Mouse (Mus musculus) embryonic facial prominence, embryonic 13.5 days (tissue): ENCODE results near the gene Tcf7l1. TPM values are rescaled to one million over a fixed set of nuclear protein-coding genes. Genes with fewer than 3 reads are reported as not detected.
A peak's percentile ranks its signal among the peaks of the same experiment; 100 is the strongest.

Experiments used
- ATAC-seq: fragments of 200-750 bp; cut with Nextera tagmentation; 2 replicates; pipeline ENCODE4 v1.8.0; 2017; ENCODE audit warnings: low read depth; ENCODE audit not compliant: insufficient number of reproducible peaks, insufficient read depth, low FRiP score, low TSS enrichment
- H3K27ac ChIP-seq: fragments of 300-500 bp; sonication (generic); 2 replicates; pipeline ENCODE4 v1.5.1; 2015; ENCODE audit warnings: moderate library complexity, mild to moderate bottlenecking, inconsistent platforms
- H3K27me3 ChIP-seq: fragments of 300-500 bp; sonication (generic); 2 replicates; pipeline ENCODE4 v1.6.1; 2015; ENCODE audit warnings: mild to moderate bottlenecking, inconsistent platforms
- H3K36me3 ChIP-seq: fragments of 300-500 bp; sonication (generic); 2 replicates; pipeline ENCODE4 v1.6.1; 2015; ENCODE audit warnings: mild to moderate bottlenecking, inconsistent platforms
- H3K4me1 ChIP-seq: fragments of 300-500 bp; sonication (generic); 2 replicates; pipeline ENCODE4 v1.6.1; 2015; ENCODE audit warnings: inconsistent platforms
- H3K4me2 ChIP-seq: fragments of 300-500 bp; sonication (generic); 2 replicates; pipeline ENCODE4 v1.6.1; 2015; ENCODE audit warnings: moderate library complexity, mild to moderate bottlenecking, inconsistent platforms
- H3K4me3 ChIP-seq: fragments of 300-500 bp; sonication (generic); 2 replicates; pipeline ENCODE4 v1.5.1; 2015; ENCODE audit warnings: mild to moderate bottlenecking, inconsistent platforms
- H3K9ac ChIP-seq: fragments of 300-500 bp; sonication (generic); 2 replicates; pipeline ENCODE4 v1.6.1; 2015; ENCODE audit warnings: mild to moderate bottlenecking, inconsistent platforms
- H3K9me3 ChIP-seq: fragments of 300-500 bp; sonication (generic); 2 replicates; pipeline ENCODE4 v1.6.1; 2016; ENCODE audit warnings: inconsistent platforms
- WGBS: fragments of 180-500 bp; shearing (Covaris S2); methylation state at CpG from one replicate; pipeline ENCODE4 v1.1.7; 2015; ENCODE audit warnings: mixed read lengths; 5-methylcytosine and 5-hydroxymethylcytosine counted together
- polyA plus RNA-seq: library from polyadenylated mRNA; unstranded; fragments of >200 nt; fragmentation: Nextera tagmentation; extraction: Ambion mirVana; gene quantifications from 2 replicates; pipeline ENCODE4 v1.2.1, GENCODE M21; 2015

Tcf7l1 gene
- polyA plus RNA-seq, 1 experiment from 2014 or later, result 59.2 TPM

DNA sequence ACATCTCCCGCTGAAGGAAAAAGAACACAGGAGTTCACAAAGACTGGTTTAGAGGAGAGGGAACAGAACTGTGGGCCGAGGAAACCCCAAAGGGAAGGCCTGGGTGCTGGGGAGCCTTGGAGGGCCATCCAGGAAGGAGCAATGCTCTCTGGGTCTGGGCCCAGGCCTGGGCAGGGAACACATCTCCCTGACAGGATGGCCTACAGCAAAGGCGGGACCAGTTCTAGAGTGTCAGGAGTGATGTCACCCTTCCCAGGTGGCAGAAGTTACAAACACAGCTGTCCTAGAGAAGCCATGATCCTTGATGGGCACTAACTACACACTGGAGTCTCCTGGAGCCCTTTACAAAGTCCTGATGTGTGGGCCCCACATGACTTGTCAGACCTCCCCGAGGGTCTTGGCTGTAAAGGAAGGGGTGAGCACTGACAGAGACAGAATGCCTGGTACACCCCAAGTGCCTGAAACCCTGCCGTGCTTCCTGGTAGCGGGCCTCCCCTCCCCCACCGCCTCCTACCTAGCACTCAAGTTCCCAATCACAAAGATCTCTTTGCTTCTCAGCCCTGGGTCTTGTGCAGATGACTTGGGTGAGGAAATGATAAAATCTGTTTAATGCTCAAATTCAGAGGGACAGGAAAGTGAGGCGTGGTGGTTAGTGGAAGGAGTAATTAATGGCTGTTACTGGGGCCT, 64.4 kb downstream of the Tcf7l1 start:
- Histone ChIP-seq H3K27me3 (no peaks in the 10 kb centered on the region), H3K4me3 (no peak overlapping the region), H3K9ac (peak overlapping the region; percentile 22; the same call in 1 of the 2 replicates), H3K27ac (peak overlapping the region; percentile 88), H3K9me3 (no peaks in the 10 kb centered on the region), H3K36me3 (no peaks in the 10 kb centered on the region), H3K4me1 (peaks cover 86% of the 10 kb centered on the region), H3K4me2 (peak overlapping the region; percentile 14)
- WGBS, result 34% methylated on average over 8 of the region's 8 CpGs
- peak; percentile 10; the same call in 1 of the 2 replicates for ATAC-seq

DNA sequence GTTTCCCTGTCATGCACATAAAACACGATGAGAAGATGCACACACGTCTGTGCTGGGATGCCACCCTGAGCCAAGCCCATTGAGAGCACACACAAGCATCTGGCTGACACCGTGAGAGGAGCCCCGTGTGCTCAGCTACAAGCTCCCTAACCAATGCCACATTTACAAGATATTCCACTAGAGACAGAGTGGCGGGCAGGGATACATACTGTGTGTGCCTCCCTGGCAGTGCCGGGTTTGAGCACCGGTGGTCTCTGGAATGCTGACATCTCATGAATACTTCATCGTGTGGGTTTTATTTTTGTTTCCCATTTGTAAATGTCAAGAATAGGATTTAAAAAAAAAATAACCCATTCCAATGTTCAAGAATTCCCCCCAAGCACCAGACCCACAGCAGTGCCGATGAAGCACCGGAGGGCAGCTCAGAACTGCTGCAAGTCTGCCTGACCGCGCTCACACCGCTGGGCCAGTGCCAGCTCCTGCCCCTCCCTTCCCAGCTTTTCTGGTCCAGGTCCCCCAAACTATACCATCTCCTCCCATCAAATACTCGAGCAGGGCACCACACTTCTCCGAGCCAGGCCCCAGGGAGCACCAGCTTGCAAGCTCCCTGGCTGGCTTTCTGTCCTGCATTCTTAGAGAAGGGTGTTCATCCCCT, 65.2 kb downstream of the Tcf7l1 start:
- H3K27me3 ChIP-seq, result no peaks in the 10 kb centered on the region
- no peak overlapping the region for H3K4me3 ChIP-seq
- peak overlapping the region; percentile 22; the same call in 1 of the 2 replicates for H3K9ac ChIP-seq
- H3K4me2 ChIP-seq, result peak overlapping the region; percentile 14
- H3K27ac ChIP-seq, result peak overlapping the region; percentile 88
- peaks cover 83% of the 10 kb centered on the region for H3K4me1 ChIP-seq
- ATAC-seq, result peak; percentile 48; the same call in 1 of the 2 replicates
- H3K36me3 ChIP-seq, result no peaks in the 10 kb centered on the region
- H3K9me3 ChIP-seq, result no peaks in the 10 kb centered on the region
- 25% methylated on average over 15 of the region's 15 CpGs for WGBS

DNA sequence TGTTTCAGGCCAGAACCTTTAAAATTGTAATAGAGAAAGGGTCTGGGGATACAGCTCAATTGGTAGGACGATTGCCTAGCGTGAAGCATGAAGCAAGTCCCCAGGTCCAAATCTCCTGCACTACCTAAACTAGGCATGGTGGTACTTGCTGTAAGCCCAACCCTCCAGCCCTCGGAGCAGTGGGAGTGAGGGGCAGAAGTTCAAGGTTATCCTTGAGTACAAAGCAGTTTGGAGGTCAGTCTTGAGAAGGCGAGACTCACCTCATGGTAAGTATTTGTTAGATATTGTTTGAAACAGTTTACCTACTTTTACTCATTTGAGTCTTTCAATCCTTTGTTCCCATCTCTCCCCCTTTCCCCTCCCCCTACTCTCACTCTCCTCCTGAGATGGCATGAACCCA, 65.9 kb downstream of the Tcf7l1 start:
- Histone ChIP-seq H3K27me3 (no peaks in the 10 kb centered on the region), H3K9ac (no peak overlapping the region), H3K4me3 (no peak overlapping the region), H3K36me3 (no peaks in the 10 kb centered on the region), H3K9me3 (no peaks in the 10 kb centered on the region), H3K4me1 (peaks cover 79% of the 10 kb centered on the region), H3K4me2 (no peak overlapping the region), H3K27ac (peak overlapping the region; percentile 88)
- ATAC-seq, result no peak
- 91% methylated on average over 4 of the region's 4 CpGs for WGBS

DNA sequence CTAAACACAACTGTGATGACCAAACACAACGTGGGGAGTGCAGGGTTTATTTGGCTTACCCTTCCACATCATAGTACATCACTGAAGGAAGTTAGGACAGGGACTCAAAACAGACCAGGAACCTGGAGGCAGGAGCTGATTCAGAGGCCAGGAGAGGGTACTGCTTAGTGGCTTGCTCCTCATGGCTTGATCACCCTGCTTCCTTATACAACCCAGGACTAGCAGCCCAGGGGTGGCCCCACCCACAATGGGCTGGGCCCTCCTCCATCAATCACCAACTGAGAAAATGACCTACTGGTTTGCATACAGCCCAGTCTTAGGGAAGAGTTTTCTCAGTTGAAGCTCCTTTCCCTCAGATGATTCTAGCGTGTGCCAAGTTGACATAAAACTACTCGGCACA, 68.2 kb downstream of the Tcf7l1 start:
- 89% methylated on average over 3 of the region's 3 CpGs for whole genome bisulfite sequencing
- no peak for ATAC-seq
- no peak overlapping the region for H3K27ac ChIP-seq

DNA sequence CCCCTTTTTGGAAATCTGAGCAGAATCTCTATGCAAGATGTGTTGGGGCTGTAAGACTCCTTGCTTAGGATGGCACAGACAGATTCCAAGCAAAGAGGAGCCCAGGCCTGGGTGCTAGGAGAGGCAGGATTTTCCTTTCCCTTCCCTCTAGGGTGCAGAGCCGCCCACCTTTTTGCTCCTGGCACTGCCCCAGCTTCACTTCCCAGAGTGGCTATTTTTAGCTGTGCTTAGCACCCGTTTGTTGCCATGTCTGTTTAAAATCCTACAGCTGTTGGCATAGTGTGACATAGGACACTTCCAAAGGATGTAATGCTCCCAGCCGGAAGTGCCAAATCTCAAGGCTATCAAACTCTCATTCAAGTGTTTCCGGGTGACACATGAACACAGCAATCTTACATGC, 74.3 kb downstream of the Tcf7l1 start:
- no peak overlapping the region; the same call in 1 of the 2 replicates for H3K9ac ChIP-seq
- peak overlapping the region; percentile 71 for H3K27ac ChIP-seq
- WGBS, result 28% methylated on average over 4 of the region's 4 CpGs
- no peak overlapping the region for H3K4me3 ChIP-seq
- H3K9me3 ChIP-seq, result no peaks in the 10 kb centered on the region
- no peaks in the 10 kb centered on the region for H3K27me3 ChIP-seq
- no peak for ATAC-seq
- no peak overlapping the region for H3K4me2 ChIP-seq
- H3K36me3 ChIP-seq, result peaks cover 8% of the 10 kb centered on the region
- peaks cover 67% of the 10 kb centered on the region for H3K4me1 ChIP-seq

More for the DNA sequence above, 68.2 kb downstream of the Tcf7l1 start:
- Histone ChIP-seq H3K4me3 (no peak overlapping the region), H3K27me3 (no peaks in the 10 kb centered on the region), H3K9me3 (no peaks in the 10 kb centered on the region), H3K9ac (no peak overlapping the region), H3K4me2 (no peak overlapping the region), H3K36me3 (peaks cover 8% of the 10 kb centered on the region), H3K4me1 (peaks cover 66% of the 10 kb centered on the region)

DNA sequence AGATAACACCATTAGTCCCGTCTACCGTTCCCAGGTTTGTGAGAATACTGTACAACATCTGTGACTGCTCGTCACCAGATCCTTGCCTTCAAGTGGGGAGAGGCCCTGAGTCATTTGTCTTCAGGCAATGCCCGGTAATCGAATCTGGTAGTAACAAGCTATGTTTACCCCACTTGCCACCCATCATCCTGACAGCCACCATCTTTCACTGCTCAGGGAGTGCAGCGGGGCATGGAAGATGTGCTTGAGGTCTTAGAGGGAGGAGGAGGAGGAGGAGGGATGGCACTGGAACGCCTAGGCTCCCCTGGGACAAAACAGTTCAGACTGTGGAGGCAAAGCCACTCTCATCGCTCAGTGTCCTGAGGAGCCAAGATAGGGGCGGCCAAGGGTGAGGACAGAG, 74.8 kb downstream of the Tcf7l1 start:
- H3K4me1 ChIP-seq, result peaks cover 67% of the 10 kb centered on the region
- no peak for ATAC-seq
- peaks cover 8% of the 10 kb centered on the region for H3K36me3 ChIP-seq
- H3K27ac ChIP-seq, result peak overlapping the region; percentile 71
- no peaks in the 10 kb centered on the region for H3K9me3 ChIP-seq
- no peak overlapping the region for H3K4me3 ChIP-seq
- no peak overlapping the region; the same call in 1 of the 2 replicates for H3K4me2 ChIP-seq
- 22% methylated on average over 9 of the region's 9 CpGs for WGBS
- no peak overlapping the region; the same call in 1 of the 2 replicates for H3K9ac ChIP-seq
- H3K27me3 ChIP-seq, result no peaks in the 10 kb centered on the region

DNA sequence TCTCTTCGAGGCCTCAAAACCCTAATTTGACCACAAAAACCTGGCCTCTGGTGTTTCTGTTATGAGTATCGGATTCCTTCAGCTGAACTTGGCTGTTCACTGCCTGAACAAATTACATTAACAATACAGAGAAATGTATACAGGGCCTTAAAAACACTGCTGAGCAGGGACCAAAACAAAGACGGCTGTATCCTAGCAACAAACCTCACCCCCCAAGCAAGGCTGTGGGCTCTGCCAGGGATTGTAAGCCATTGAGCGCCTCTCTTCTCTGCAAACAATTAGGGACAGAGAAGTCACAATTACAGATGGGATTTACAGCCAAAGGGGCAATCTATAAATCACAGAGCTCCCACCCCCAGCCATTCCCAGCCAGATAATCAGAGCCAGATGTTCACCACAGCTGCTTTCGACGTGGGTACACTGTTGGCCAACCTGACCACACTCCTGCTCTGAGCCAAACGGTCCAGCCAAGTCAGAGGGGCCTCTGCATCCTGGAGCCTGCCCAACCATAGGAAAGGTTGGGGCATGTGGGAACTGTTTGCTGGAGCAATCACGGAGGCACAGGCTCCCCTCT, 77.5 kb downstream of the Tcf7l1 start:
- Histone ChIP-seq H3K27ac (peak overlapping the region; percentile 90), H3K4me1 (peaks cover 86% of the 10 kb centered on the region), H3K9ac (no peak overlapping the region), H3K4me2 (peak overlapping the region; percentile 31), H3K4me3 (no peak overlapping the region), H3K36me3 (no peaks in the 10 kb centered on the region), H3K27me3 (no peaks in the 10 kb centered on the region), H3K9me3 (no peaks in the 10 kb centered on the region)
- peak; percentile 90 for ATAC-seq
- WGBS, result 8% methylated on average over 8 of the region's 8 CpGs

DNA sequence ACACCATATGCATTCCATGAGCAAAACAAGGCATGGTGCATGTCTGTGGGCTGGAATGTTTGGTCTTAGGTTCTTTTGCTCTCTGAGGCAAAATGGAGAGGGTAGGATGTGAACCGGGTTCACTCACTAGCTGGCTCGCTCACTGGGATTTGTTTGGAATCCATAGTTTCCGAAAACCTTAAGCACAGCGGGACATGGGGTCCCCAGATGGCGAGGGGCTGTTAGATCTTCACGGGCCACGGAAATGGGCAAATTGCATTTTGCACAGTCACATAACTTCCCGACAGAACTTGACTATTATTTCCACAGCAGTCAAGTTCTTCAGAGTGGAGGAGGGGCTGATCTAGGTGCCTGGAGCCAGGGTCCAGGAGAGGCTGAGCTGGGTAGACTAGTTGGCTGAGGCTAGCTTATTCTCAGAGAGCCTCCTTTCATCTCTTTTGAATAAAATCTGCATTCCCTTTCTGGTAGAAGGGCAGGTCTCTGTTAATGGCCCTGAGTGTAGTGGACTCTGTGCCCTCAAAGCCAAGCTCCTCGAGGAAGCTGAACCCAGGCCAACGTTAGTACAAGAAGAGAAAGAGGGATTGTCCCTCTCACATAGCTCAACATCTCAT, 78.1 kb downstream of the Tcf7l1 start:
- Histone ChIP-seq H3K9me3 (no peaks in the 10 kb centered on the region), H3K27me3 (no peaks in the 10 kb centered on the region), H3K4me1 (peaks cover 92% of the 10 kb centered on the region), H3K36me3 (no peaks in the 10 kb centered on the region), H3K4me2 (peak overlapping the region; percentile 31), H3K27ac (peak overlapping the region; percentile 90), H3K4me3 (no peak overlapping the region), H3K9ac (0 out of 2 replicates have a peak overlapping the region, but pooled peaks have one; percentile 37)
- 20% methylated on average over 10 of the region's 10 CpGs for WGBS
- peak; percentile 65; the same call in 1 of the 2 replicates for ATAC-seq

DNA sequence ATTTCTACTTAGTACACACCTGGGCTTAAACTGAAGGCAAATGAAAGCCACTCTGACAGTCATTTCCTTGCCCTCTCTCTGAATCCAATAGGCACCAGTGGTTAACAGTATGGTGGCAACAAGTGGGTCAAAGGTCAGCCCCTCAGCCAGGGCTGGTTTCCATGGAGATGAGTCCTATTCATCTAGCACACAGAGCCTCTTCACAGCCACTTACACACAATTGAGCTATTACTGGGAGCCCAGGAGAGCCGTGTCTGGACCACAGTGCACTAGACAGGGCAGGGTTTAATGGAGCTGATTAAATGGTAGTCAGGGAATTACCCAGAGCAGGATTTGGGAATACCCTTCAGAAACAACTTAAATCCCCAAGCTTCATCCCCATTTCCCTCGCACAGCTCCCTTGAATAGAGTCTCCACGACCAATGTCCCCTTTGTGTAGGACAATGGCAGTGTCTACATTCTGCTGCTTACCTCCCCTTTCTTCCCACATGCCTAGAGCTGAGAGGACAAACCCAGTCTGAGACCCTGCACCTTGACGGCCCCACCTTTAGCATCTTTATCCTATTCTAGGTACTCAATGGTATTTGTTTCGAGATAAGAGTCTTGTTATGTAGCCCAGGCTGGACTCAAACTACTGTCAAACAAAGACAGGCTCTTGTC, 89.5 kb downstream of the Tcf7l1 start:
- H3K9ac ChIP-seq, result no peak overlapping the region
- H3K4me1 ChIP-seq, result peaks cover 53% of the 10 kb centered on the region
- no peak overlapping the region for H3K4me3 ChIP-seq
- H3K4me2 ChIP-seq, result no peak overlapping the region
- H3K27ac ChIP-seq, result no peak overlapping the region
- WGBS, result 45% methylated on average over 5 of the region's 5 CpGs
- no peaks in the 10 kb centered on the region for H3K27me3 ChIP-seq
- H3K9me3 ChIP-seq, result no peaks in the 10 kb centered on the region
- peaks cover 12% of the 10 kb centered on the region for H3K36me3 ChIP-seq
- no peak for ATAC-seq

DNA sequence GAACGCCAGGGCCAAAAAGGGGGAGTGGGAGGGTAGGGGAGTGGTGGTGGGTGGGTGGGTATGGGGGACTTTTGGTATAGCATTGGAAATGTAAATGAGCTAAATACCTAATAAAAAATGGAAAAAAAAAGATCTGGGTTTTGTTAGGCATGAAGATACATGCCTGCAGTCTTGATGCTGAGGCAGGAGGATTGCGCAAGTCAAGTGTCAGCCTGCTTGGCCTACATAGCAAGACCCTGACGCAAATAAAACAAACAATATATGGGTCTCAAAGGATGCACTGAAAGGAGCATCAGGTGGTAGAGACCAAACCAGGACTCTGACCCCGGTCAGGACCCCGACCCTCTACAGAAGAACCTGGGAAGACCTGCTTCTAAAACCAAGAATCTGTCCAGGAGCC, 90.5 kb downstream of the Tcf7l1 start:
- Histone ChIP-seq H3K4me1 (peaks cover 56% of the 10 kb centered on the region), H3K9ac (no peak overlapping the region), H3K9me3 (no peaks in the 10 kb centered on the region), H3K27ac (no peak overlapping the region), H3K36me3 (peaks cover 12% of the 10 kb centered on the region), H3K27me3 (no peaks in the 10 kb centered on the region), H3K4me2 (no peak overlapping the region), H3K4me3 (no peak overlapping the region)
- WGBS, result 93% methylated on average over 5 of the region's 5 CpGs
- ATAC-seq, result no peak
